Comparison of ENCODE assay signal across 8 mouse cellular contexts in the genomic region with DNA sequence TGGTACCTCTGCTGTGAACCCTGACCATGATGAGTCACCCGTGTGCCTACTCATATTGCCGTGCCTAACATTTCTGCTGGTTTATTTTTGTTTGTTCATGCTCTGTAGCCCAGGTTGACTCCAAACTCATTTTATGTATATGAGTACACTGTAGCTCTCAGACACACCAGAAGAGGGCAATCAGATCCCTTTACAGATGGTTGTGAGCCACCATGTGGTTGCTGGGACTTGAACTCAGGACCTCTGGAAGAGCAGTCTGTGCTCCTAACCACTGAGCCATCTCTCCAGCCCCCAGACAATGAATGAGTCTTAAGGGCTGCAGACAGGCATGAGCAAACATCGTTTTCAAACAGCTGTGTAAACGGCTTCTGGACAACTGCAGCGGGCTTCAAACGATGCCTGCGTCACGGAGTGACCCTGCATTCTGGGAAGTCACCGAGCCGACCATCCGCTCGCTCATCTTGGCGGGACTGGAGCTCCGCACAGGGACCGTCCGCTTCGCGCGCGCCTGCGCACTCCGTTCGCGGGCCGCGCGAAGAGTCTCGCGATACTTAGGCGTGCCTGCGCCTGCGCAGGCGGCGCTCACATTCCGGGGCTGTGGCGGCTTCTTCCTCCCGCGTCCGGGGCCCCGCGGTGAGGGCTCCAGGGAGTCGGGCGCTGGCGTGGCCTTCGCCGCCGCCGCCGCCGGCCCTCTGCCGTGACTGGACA. TPM values are rescaled to one million over a fixed set of nuclear protein-coding genes. Genes with fewer than 3 reads are reported as not detected.
DNase-seq lines count a peak whose midpoint lies in the region; ATAC-seq and TF ChIP-seq lines count a peak whose summit lies in the region.

A gene (plus strand): TSS at position 590 of the 708 bp plus-strand sequence.

- ATAC-seq in forebrain, embryonic 15.5 days (replicated peaks), result peak; percentile 99
- peak; percentile 78 for ATAC-seq in neutrophil, adult 5-6 weeks (ENCODE audit: extremely low read depth, insufficient number of reproducible peaks, low FRiP score, poor library complexity, severe bottlenecking)

- 3% methylated on average over 50 of the region's 51 CpGs for WGBS in forebrain, embryonic 15.5 days
- under 1% methylated on average over 51 of the region's 51 CpGs for whole genome bisulfite sequencing in lung, adult 2 months

- intact Hi-C loops in heart, postnatal 25 days (cut with DNase I), result loop anchor here (5.0 kb wide), 1 partner anchor 35 kb away; a partner anchor contains a TSS

- no peaks in the 10 kb centered on the region for H3K27me3 ChIP-seq in forebrain, embryonic 15.5 days

- peak within 1 kb of the TSS; percentile 99 for H3K27ac ChIP-seq in forebrain, embryonic 15.5 days (replicated peaks)

- TF ChIP-seq CTCF in lung, adult 2 months (IDR thresholded peaks at IDR 0.05; ENCODE audit: insufficient read depth, low read length), result no peak

- H3K4me1 ChIP-seq in forebrain, embryonic 15.5 days, result peaks cover 32% of the 10 kb centered on the region
- peaks cover 15% of the 10 kb centered on the region; the same call in 1 of the 2 replicates for H3K4me1 ChIP-seq in lung, adult 2 months (ENCODE audit: control insufficient read depth, insufficient read depth, low read length)

- peak; percentile 98 for TF ChIP-seq POLR2A in lung, adult 2 months (IDR thresholded peaks at IDR 0.05; ENCODE audit: borderline replicate concordance, extremely low read depth, low read depth, low read length)

- H3K4me2 ChIP-seq in forebrain, embryonic 15.5 days (replicated peaks), result peak within 1 kb of the TSS; percentile 67

- peak within 1 kb of the TSS; percentile 100 for H3K9ac ChIP-seq in forebrain, embryonic 15.5 days (replicated peaks)

- no peaks in the 10 kb centered on the region for H3K36me3 ChIP-seq in forebrain, embryonic 15.5 days

- no peaks in the 10 kb centered on the region for H3K9me3 ChIP-seq in forebrain, embryonic 15.5 days

- DNase-seq in ES-CJ7 (ENCODE audit: low read depth, low spot score), result peak; percentile 90
- peak; percentile 91 for DNase-seq in cerebellum, adult 11 months
- peak; percentile 83 for DNase-seq in heart, postnatal 25 days (ENCODE audit: low spot score)
- peak; percentile 82 to 89 for DNase-seq in layer of hippocampus, adult 18-20 months (ENCODE audit: low spot score in 2 of 2)
- peak; percentile 86 for DNase-seq in lung, adult 2 months
- peak; percentile 80 for DNase-seq in thymus, adult 18-20 months

- H3K4me3 ChIP-seq in forebrain, embryonic 15.5 days, result peak within 1 kb of the TSS; percentile 100
- peak within 1 kb of the TSS; percentile 94 for H3K4me3 ChIP-seq in lung, adult 2 months (replicated peaks; ENCODE audit: extremely low read depth, low read depth, low read length)

RNA-seq across cellular contexts. Expression of the gene that starts here (rescaled TPM):
- 70.6 and 70.8 TPM in 2 replicates for polyA plus RNA-seq in forebrain, embryonic 15.5 days (2015; fragmentation: Nextera tagmentation; extraction: Ambion mirVana)
- total RNA-seq in heart, postnatal 25 days (2021), result 10 to 100 TPM; 41.1 to 44.9 TPM
- 10 to 100 TPM; 71.1 to 73.9 TPM for total RNA-seq in layer of hippocampus, adult 18-20 months (2021)
- polyA plus RNA-seq in lung, adult 2 months (2012; rRNA removed), result 33.2 and 42.0 TPM in 2 replicates
- total RNA-seq in neutrophil, adult 5-6 weeks (2017), result 42.8 and 43.5 TPM in 2 replicates

Comparison
In these comparisons a context has a peak if more than half of its experiments do, and no peak if none do; other contexts are left out.
1. Peak in every context shown above with its lines: DNase-seq, ATAC-seq, H3K4me3 ChIP-seq and H3K27ac ChIP-seq.